Mouse (Mus musculus): ENCODE data around the gene Gm13090. TPM values are rescaled to one million over a fixed set of nuclear protein-coding genes. Genes with fewer than 3 reads are reported as not detected.

The Gm13090 gene
- polyA plus RNA-seq (2016; fragmentation: Nextera tagmentation; extraction: Ambion mirVana), result not detected in 2 replicates

GRCm38 (mm10) chr4:151089270-151089669 lies at the start of gene Gm13090:
Gene Gm13090, plus strand, starts transcription at chr4:151089570.
- DNase-seq (ENCODE audit: low spot score), result no peak
- WGBS, result 93% methylated on average over 7 of the region's 7 CpGs
- peaks cover 30% of the 10 kb centered on the region for H3K36me3 ChIP-seq

DNA sequence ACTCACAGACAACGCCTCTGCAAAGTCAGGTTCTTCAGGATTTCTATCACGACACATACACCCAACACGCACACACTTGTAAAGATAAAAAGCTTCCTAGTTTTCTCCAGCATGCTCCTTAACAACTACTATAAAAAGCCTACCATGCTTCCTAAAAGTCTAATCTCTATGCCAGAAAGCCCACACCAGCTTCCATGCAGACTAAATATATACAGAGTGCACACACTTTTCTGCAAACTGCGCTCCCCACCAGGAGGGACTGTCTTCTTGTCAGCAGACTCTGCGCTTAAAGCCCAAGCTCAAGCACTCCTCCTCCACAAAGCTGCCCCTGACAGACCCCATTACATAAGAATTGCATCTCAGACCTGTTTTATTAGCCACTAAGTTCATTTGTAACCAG lies 47.9 kb upstream of the Gm13090 start:
- H3K4me3 ChIP-seq, result no peak overlapping the region
- 90% methylated on average over 5 of the region's 5 CpGs for WGBS
- DNase-seq (ENCODE audit: low spot score), result no peak

More at GRCm38 (mm10) chr4:151089270-151089669, at the start of gene Gm13090:
- Histone ChIP-seq H3K9me3 (replicated peaks) (no peaks in the 10 kb centered on the region), H3K4me3 (no peak within 1 kb of the TSS), H3K27me3 (ENCODE audit: low read depth, poor library complexity, severe bottlenecking) (no peaks in the 10 kb centered on the region), H3K4me1 (peaks cover 6% of the 10 kb centered on the region; the same call in 1 of the 2 replicates), H3K27ac (no peak within 1 kb of the TSS; the same call in 1 of the 2 replicates)

GRCm38 (mm10) chr4:151043281-151043680 lies 46.1 kb upstream of the Gm13090 start:
- WGBS, result 60% methylated on average over 5 of the region's 5 CpGs
- H3K27ac ChIP-seq, result no peak overlapping the region
- H3K9me3 ChIP-seq (replicated peaks), result no peaks in the 10 kb centered on the region
- peak overlapping the region; percentile 75 for H3K4me3 ChIP-seq
- H3K27me3 ChIP-seq (ENCODE audit: low read depth, poor library complexity, severe bottlenecking), result peaks cover 7% of the 10 kb centered on the region; the same call in 1 of the 2 replicates
- no peak for DNase-seq (ENCODE audit: low spot score)
- peaks cover 17% of the 10 kb centered on the region for H3K36me3 ChIP-seq
- peaks cover 23% of the 10 kb centered on the region for H3K4me1 ChIP-seq

More for the DNA sequence above, 47.9 kb upstream of the Gm13090 start:
- Histone ChIP-seq H3K9me3 (replicated peaks) (no peaks in the 10 kb centered on the region), H3K36me3 (0 out of 2 replicates have a peak, but pooled peaks cover under 1% of the 10 kb centered on the region), H3K4me1 (peaks cover 23% of the 10 kb centered on the region), H3K27ac (no peak overlapping the region), H3K27me3 (ENCODE audit: low read depth, poor library complexity, severe bottlenecking) (peaks cover 7% of the 10 kb centered on the region; the same call in 1 of the 2 replicates)

DNA sequence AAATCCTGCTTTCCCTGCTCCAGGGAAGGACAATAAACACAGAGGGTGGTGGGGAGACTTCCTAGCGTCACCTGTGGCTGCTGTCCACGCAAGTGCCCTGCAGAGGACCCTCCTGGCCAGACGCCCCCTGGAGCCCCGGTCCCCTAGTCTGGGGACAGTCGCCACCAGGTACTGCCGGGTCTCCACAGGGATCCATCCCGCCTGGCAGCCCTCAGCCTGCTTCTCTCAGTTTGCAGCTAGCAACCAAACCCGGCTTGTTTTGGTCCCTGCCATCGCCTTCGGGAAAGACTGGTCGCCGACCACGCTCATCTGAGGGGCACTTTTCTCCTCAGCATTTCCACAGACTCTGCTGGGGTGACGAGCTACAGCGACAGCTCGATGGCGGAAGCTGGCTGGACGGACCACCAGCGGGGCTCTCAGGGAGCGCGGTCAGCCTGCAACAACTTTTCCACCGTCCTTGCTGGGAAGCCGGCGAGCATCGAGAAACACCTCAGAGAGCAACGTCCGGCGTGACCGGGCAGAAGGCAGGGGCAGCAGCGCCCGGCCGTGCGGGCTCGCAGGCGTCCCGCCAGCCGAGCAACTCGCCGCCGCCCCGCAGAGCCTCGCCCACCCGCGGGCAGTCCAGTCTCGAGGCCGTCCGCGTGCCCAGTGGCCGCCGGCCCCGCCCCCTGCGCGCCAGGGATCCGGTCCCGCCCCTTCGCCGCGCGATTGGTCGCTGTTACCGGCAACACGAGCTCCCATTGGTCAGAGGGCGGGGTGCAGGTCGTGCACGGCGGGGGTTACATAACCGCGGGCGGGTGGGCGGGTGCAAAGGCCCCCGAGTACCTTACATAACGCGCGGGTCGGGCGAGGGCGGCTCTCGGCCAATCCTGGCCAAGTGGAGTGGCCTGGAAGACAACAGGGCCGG lies 45.1 kb upstream of the Gm13090 start, which contains the start of gene Per3:
Gene Per3, minus strand, starts transcription at position 629 of the 907 bp plus-strand sequence.
- peak; percentile 98 for DNase-seq (ENCODE audit: low spot score)
- Histone ChIP-seq H3K27me3 (ENCODE audit: low read depth, poor library complexity, severe bottlenecking) (peaks cover 7% of the 10 kb centered on the region; the same call in 1 of the 2 replicates), H3K4me3 (peak within 1 kb of the TSS; percentile 75)

GRCm38 (mm10) chr4:151044944-151045570 lies 44.3 kb upstream of the Gm13090 start:
- peaks cover 7% of the 10 kb centered on the region; the same call in 1 of the 2 replicates for H3K27me3 ChIP-seq (ENCODE audit: low read depth, poor library complexity, severe bottlenecking)
- H3K9me3 ChIP-seq (replicated peaks), result no peaks in the 10 kb centered on the region
- H3K36me3 ChIP-seq, result peaks cover 35% of the 10 kb centered on the region
- peak overlapping the region; percentile 89 for H3K27ac ChIP-seq
- H3K4me1 ChIP-seq, result peaks cover 23% of the 10 kb centered on the region
- WGBS, result 5% methylated on average over 21 of the region's 21 CpGs
- DNase-seq (ENCODE audit: low spot score), result no peak
- peak overlapping the region; percentile 75 for H3K4me3 ChIP-seq

More for the DNA sequence above, 45.1 kb upstream of the Gm13090 start, which contains the start of gene Per3:
- peaks cover 23% of the 10 kb centered on the region for H3K4me1 ChIP-seq
- H3K9me3 ChIP-seq (replicated peaks), result no peaks in the 10 kb centered on the region
- H3K27ac ChIP-seq, result peak within 1 kb of the TSS; percentile 89
- under 1% methylated on average over 79 of the region's 79 CpGs for WGBS
- H3K36me3 ChIP-seq, result peaks cover 27% of the 10 kb centered on the region

GRCm38 (mm10) chr4:151046524-151046923 lies 42.8 kb upstream of the Gm13090 start:
- no peak for DNase-seq (ENCODE audit: low spot score)
- 88% methylated on average over 3 of the region's 3 CpGs for WGBS
- H3K36me3 ChIP-seq, result peaks cover 48% of the 10 kb centered on the region
- H3K27ac ChIP-seq, result no peak overlapping the region
- no peak overlapping the region for H3K4me3 ChIP-seq
- H3K9me3 ChIP-seq (replicated peaks), result no peaks in the 10 kb centered on the region
- H3K4me1 ChIP-seq, result peaks cover 23% of the 10 kb centered on the region
- H3K27me3 ChIP-seq (ENCODE audit: low read depth, poor library complexity, severe bottlenecking), result peaks cover 7% of the 10 kb centered on the region; the same call in 1 of the 2 replicates

DNA sequence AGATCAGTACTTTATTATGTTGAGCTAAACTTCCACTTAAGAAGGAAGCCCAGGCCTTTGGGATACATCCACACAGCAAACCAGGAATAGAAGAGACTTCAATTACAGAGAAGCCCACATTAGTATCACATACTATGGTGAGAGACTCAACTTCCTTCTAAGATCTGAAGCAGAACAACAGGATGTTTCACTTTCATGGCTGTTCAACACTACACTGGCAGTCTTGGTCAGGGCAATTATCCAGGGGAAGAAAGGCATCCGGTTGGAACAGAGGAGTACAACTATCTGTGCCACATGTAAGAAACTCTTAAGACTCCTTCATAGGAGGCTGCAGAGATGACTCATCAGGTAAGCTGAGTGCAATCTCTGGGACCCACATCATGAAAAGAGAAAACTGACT lies 38.2 kb upstream of the Gm13090 start:
- WGBS, result 96% methylated on average over 1 of the region's 1 CpGs
- peaks cover 79% of the 10 kb centered on the region for H3K36me3 ChIP-seq
- H3K4me3 ChIP-seq, result no peak overlapping the region
- no peaks in the 10 kb centered on the region for H3K4me1 ChIP-seq
- H3K9me3 ChIP-seq (replicated peaks), result no peaks in the 10 kb centered on the region
- no peak for DNase-seq (ENCODE audit: low spot score)
- no peak overlapping the region for H3K27ac ChIP-seq
- no peaks in the 10 kb centered on the region for H3K27me3 ChIP-seq (ENCODE audit: low read depth, poor library complexity, severe bottlenecking)

- Histone ChIP-seq H3K9me3 (replicated peaks) (no peaks in the 10 kb centered on the region), H3K27me3 (ENCODE audit: low read depth, poor library complexity, severe bottlenecking) (no peaks in the 10 kb centered on the region), H3K27ac (peak within 1 kb of the TSS; percentile 95), H3K4me1 (peaks cover 10% of the 10 kb centered on the region), H3K4me3 (peak within 1 kb of the TSS; percentile 96), H3K36me3 (peaks cover 31% of the 10 kb centered on the region)
- under 1% methylated on average over 114 of the region's 114 CpGs for WGBS
- DNase-seq (ENCODE audit: low spot score), result peak; percentile 100
Measured at GRCm38 (mm10) chr4:151057347-151058321, 31.7 kb upstream of the Gm13090 start, which contains the start of gene Vamp3. Gene Vamp3, minus strand, starts transcription at chr4:151057963.

- Histone ChIP-seq H3K9me3 (replicated peaks) (no peaks in the 10 kb centered on the region), H3K27ac (no peak overlapping the region), H3K27me3 (ENCODE audit: low read depth, poor library complexity, severe bottlenecking) (no peaks in the 10 kb centered on the region), H3K4me3 (peak overlapping the region; percentile 96), H3K36me3 (peaks cover 26% of the 10 kb centered on the region), H3K4me1 (peaks cover 10% of the 10 kb centered on the region)
- DNase-seq (ENCODE audit: low spot score), result no peak
- WGBS, result 83% methylated on average over 4 of the region's 4 CpGs
Measured at GRCm38 (mm10) chr4:151058634-151059033, 30.7 kb upstream of the Gm13090 start.

GRCm38 (mm10) chr4:151059566-151059965 lies 29.8 kb upstream of the Gm13090 start:
- H3K4me1 ChIP-seq, result peaks cover 10% of the 10 kb centered on the region
- H3K9me3 ChIP-seq (replicated peaks), result no peaks in the 10 kb centered on the region
- DNase-seq (ENCODE audit: low spot score), result no peak
- H3K27ac ChIP-seq, result no peak overlapping the region
- H3K36me3 ChIP-seq, result peaks cover 17% of the 10 kb centered on the region
- no peaks in the 10 kb centered on the region for H3K27me3 ChIP-seq (ENCODE audit: low read depth, poor library complexity, severe bottlenecking)
- 96% methylated on average over 4 of the region's 4 CpGs for WGBS
- H3K4me3 ChIP-seq, result no peak overlapping the region

GRCm38 (mm10) chr4:151068751-151069150 lies 20.6 kb upstream of the Gm13090 start:
- 82% methylated on average over 4 of the region's 4 CpGs for WGBS
- H3K4me1 ChIP-seq, result no peaks in the 10 kb centered on the region
- no peak overlapping the region for H3K4me3 ChIP-seq
- H3K27me3 ChIP-seq (ENCODE audit: low read depth, poor library complexity, severe bottlenecking), result no peaks in the 10 kb centered on the region
- no peak for DNase-seq (ENCODE audit: low spot score)
- H3K36me3 ChIP-seq, result peaks cover 2% of the 10 kb centered on the region; the same call in 1 of the 2 replicates
- no peaks in the 10 kb centered on the region for H3K9me3 ChIP-seq (replicated peaks)
- H3K27ac ChIP-seq, result no peak overlapping the region

- WGBS, result 91% methylated on average over 7 of the region's 7 CpGs
- DNase-seq (ENCODE audit: low spot score), result no peak
- no peaks in the 10 kb centered on the region for H3K9me3 ChIP-seq (replicated peaks)
- H3K27ac ChIP-seq, result no peak overlapping the region
- H3K27me3 ChIP-seq (ENCODE audit: low read depth, poor library complexity, severe bottlenecking), result no peaks in the 10 kb centered on the region
- peaks cover 12% of the 10 kb centered on the region; the same call in 1 of the 2 replicates for H3K36me3 ChIP-seq
- no peak overlapping the region for H3K4me3 ChIP-seq
- no peaks in the 10 kb centered on the region for H3K4me1 ChIP-seq
Measured at GRCm38 (mm10) chr4:151070962-151071361, 18.4 kb upstream of the Gm13090 start.
